Mouse (Mus musculus) heart, postnatal 10 days (tissue): ENCODE measurements around the gene Gm21118. TPM values are rescaled to one million over a fixed set of nuclear protein-coding genes. Genes with fewer than 3 reads are reported as not detected.
"Not testable (repeated sequence)": the region's sequence is repeated elsewhere in the genome, so short reads cannot be mapped to it uniquely, and the experiment has no call there.

Source experiments
- DNase-seq, 2 experiments: peaks; one replicate each; pipeline ENCODE4 v3.0.0; 2021
- intact Hi-C: fragments of 180-260 bp; cut with DNase I; formaldehyde crosslinking; loops from one replicate; pipeline ENCODE4 v1.15.1; 2025
- total RNA-seq, 2 experiments: library from RNA; stranded (reverse); gene quantifications; 2 replicates each; pipeline ENCODE4 v1.2.3; 2021

The Gm21118 gene
- total RNA-seq, result not detected

GRCm38 (mm10) chrY:70273542-70273941 lies at the start of gene Gm21118:
TSS of gene Gm21118 (minus strand) at chrY:70273642.
- intact Hi-C loops, result not testable (repeated sequence)

GRCm38 (mm10) chrY:70303187-70303586 lies 29.7 kb upstream of the Gm21118 start, which contains the start of the genes Gm29423 and Gm29644:
TSS of gene Gm29423 (minus strand) at chrY:70303287.
TSS of gene Gm29644 (minus strand) at chrY:70303343.
- DNase-seq, intact Hi-C loops: not testable (repeated sequence)

More at GRCm38 (mm10) chrY:70273542-70273941, at the start of gene Gm21118:
- not testable (repeated sequence) for DNase-seq

Other genes starting within 250 kb of the Gm21118 start
- not detected for gene Gm29423, start 29.6 kb upstream of the Gm21118 start, total RNA-seq
- gene Gm29644, start 29.7 kb upstream of the Gm21118 start, total RNA-seq, result not detected
- gene Gm20888, start 168.2 kb upstream of the Gm21118 start, total RNA-seq, result not detected